Mouse (Mus musculus) ES-Bruce4 (cell line): ENCODE results near the gene Gins2. TPM values are rescaled to one million over a fixed set of nuclear protein-coding genes. Genes with fewer than 3 reads are reported as not detected.
A peak's percentile ranks its signal among the peaks of the same experiment; 100 is the strongest.

Source experiments
- H3K27ac ChIP-seq: 2 replicates; pipeline ENCODE4 v1.5.1; 2012; ENCODE audit warnings: low read length, inconsistent platforms; ENCODE audit not compliant: insufficient read depth
- H3K27me3 ChIP-seq: 2 replicates; pipeline ENCODE4 v1.6.1; 2012; ENCODE audit warnings: mild to moderate bottlenecking, low read length, inconsistent platforms; ENCODE audit not compliant: control insufficient read depth, poor library complexity, insufficient read depth, severe bottlenecking
- H3K36me3 ChIP-seq: 2 replicates; pipeline ENCODE4 v1.6.1; 2012; ENCODE audit warnings: inconsistent platforms, mild to moderate bottlenecking, low read length, moderate library complexity; ENCODE audit not compliant: control insufficient read depth, poor library complexity, insufficient read depth, severe bottlenecking
- H3K4me1 ChIP-seq: one replicate; pipeline ENCODE4 v1.8.1; 2011; ENCODE audit warnings: low read length; ENCODE audit not compliant: control insufficient read depth, insufficient read depth
- H3K4me3 ChIP-seq: 2 replicates; pipeline ENCODE4 v1.5.1; 2011; ENCODE audit warnings: low read depth, mild to moderate bottlenecking, low read length
- H3K9ac ChIP-seq: 2 replicates; pipeline ENCODE4 v1.6.1; 2012; ENCODE audit warnings: low read depth, mild to moderate bottlenecking, inconsistent platforms; ENCODE audit not compliant: poor library complexity, severe bottlenecking
- H3K9me3 ChIP-seq: replicated peaks from 2 replicates; pipeline ENCODE4 v1.6.1; 2012; ENCODE audit warnings: mild to moderate bottlenecking, low read length, inconsistent platforms; ENCODE audit not compliant: control insufficient read depth, poor library complexity, insufficient read depth, severe bottlenecking
- CTCF ChIP-seq: IDR thresholded peaks from one replicate; pipeline ENCODE4 v1.8.1; 2011; ENCODE audit warnings: low read depth, low read length
- EP300 ChIP-seq: IDR thresholded peaks from 2 replicates; pipeline ENCODE4 v1.6.1; 2011; ENCODE audit warnings: low read depth, low read length; ENCODE audit not compliant: insufficient read depth
- POLR2A ChIP-seq: IDR thresholded peaks from one replicate; pipeline ENCODE4 v1.8.1; 2011; ENCODE audit warnings: low read length; ENCODE audit not compliant: insufficient read depth
- polyA plus RNA-seq: library from polyadenylated mRNA; stranded (reverse); fragments of >200 nt; gene quantifications from 2 replicates; pipeline ENCODE4 v1.2.4, GENCODE M21; 2011; ENCODE audit warnings: low read depth; ENCODE audit not compliant: missing spikeins, insufficient read depth, insufficient read length

Gins2 gene
- polyA plus RNA-seq, 1 experiment: 52.0 TPM

- no peak for TF ChIP-seq CTCF
- no peak for TF ChIP-seq EP300
- TF ChIP-seq POLR2A: no peak
- peak overlapping the region; percentile 42 for H3K27ac ChIP-seq
- H3K4me3 ChIP-seq: peak overlapping the region; percentile 75
- H3K27me3 ChIP-seq: no peaks in the 10 kb centered on the region
- H3K9me3 ChIP-seq: no peaks in the 10 kb centered on the region
- H3K9ac ChIP-seq: peak overlapping the region; percentile 96
- peaks cover 18% of the 10 kb centered on the region for H3K4me1 ChIP-seq
- H3K36me3 ChIP-seq: no peaks in the 10 kb centered on the region
Measured at GRCm38 (mm10) chr8:120537818-120538396, 51.2 kb downstream of the Gins2 start.

GRCm38 (mm10) chr8:120537207-120537817 lies 51.8 kb downstream of the Gins2 start:
- no peaks in the 10 kb centered on the region for H3K36me3 ChIP-seq
- no peaks in the 10 kb centered on the region for H3K27me3 ChIP-seq
- H3K4me3 ChIP-seq: peak overlapping the region; percentile 84
- H3K27ac ChIP-seq: peak overlapping the region; percentile 54; the same call in 1 of the 2 replicates
- no peak for TF ChIP-seq POLR2A
- no peak for TF ChIP-seq CTCF
- TF ChIP-seq EP300: peak; percentile 65; the same call in 1 of the 2 replicates
- peak overlapping the region; percentile 96 for H3K9ac ChIP-seq
- peaks cover 14% of the 10 kb centered on the region for H3K4me1 ChIP-seq
- H3K9me3 ChIP-seq: no peaks in the 10 kb centered on the region

- no peaks in the 10 kb centered on the region for H3K9me3 ChIP-seq
- no peaks in the 10 kb centered on the region for H3K36me3 ChIP-seq
- peaks cover 13% of the 10 kb centered on the region for H3K4me1 ChIP-seq
- H3K9ac ChIP-seq: peak overlapping the region; percentile 96
- TF ChIP-seq CTCF (no peak), EP300 (no peak), POLR2A (no peak)
- peak overlapping the region; percentile 88 for H3K27ac ChIP-seq
- no peaks in the 10 kb centered on the region for H3K27me3 ChIP-seq
- H3K4me3 ChIP-seq: peak overlapping the region; percentile 84
Measured at GRCm38 (mm10) chr8:120536306-120537206, 52.5 kb downstream of the Gins2 start.

GRCm38 (mm10) chr8:120535452-120536305 lies 53.4 kb downstream of the Gins2 start:
- Histone ChIP-seq H3K27ac (peak overlapping the region; percentile 88), H3K4me3 (peak overlapping the region; percentile 84), H3K9me3 (no peaks in the 10 kb centered on the region), H3K36me3 (no peaks in the 10 kb centered on the region), H3K9ac (peak overlapping the region; percentile 96), H3K27me3 (no peaks in the 10 kb centered on the region), H3K4me1 (peaks cover 19% of the 10 kb centered on the region)
- TF ChIP-seq EP300 (peak; percentile 94), CTCF (no peak), POLR2A (no peak)

GRCm38 (mm10) chr8:120534504-120535368 lies 54.4 kb downstream of the Gins2 start:
- Histone ChIP-seq H3K9me3 (no peaks in the 10 kb centered on the region), H3K36me3 (no peaks in the 10 kb centered on the region), H3K4me1 (peaks cover 19% of the 10 kb centered on the region), H3K9ac (0 out of 2 replicates have a peak overlapping the region, but pooled peaks have one; percentile 96), H3K27ac (peak overlapping the region; percentile 46; the same call in 1 of the 2 replicates), H3K27me3 (no peaks in the 10 kb centered on the region), H3K4me3 (no peak overlapping the region)
- TF ChIP-seq CTCF (peak; percentile 99), EP300 (peak; percentile 90), POLR2A (no peak)
